ENCODE assay signal across 11 mouse cellular contexts in the genomic region with DNA sequence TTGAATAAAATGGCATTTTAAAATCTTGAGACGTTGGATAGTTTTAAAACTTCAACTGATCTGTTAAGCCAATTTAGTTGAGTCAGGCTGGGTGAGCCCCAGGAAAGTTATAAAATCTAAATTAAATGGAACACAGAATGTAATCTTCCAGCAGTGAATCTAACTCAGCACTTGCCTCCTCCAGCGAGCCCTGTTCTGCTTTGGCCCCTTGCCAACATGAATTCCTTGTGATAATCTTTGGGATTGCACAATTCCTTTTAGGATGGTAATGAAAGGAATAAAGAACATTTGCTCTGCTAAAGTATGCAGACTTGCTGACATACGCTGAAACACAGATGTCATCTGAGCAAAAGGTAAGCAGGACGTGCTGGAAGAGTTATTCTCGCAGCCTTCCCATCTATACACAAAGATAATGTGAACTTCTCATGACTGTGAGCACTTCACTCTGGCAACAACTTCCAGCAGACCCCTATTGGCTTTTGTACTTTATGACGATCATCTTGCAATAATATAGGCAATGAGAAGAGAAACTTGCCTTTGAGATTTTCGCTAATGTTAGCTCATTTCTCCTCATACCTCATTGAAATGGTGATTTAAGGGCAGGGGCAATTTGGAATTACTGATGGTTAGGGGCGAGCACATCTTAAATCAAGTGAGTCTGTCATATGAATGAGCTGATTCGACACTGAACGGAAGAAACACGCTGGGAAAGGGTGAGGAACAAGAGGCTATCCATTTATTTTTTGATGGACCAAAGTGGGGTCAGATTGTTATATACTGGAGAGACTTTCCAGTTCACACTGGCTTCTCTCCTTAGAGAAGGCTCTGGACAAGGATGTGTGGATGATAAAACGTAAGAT.
A peak's percentile ranks its signal among the peaks of the same experiment; 100 is the strongest.
DNase-seq lines count a peak whose midpoint lies in the region; ATAC-seq lines count a peak whose summit lies in the region.
"Had no signal": no experiment of that assay in that cellular context is flagged by ENCODE, and none has a peak within 500 bp of the region (broad histone marks: within the 10 kb centered on the region; RNA-seq: fewer than 3 reads in every experiment).

No protein-coding gene starts in this region.

- H3K27ac ChIP-seq in midbrain, embryonic 10.5 days (replicated peaks) = no peak overlapping the region
- no peak overlapping the region for H3K27ac ChIP-seq in hindbrain, embryonic 13.5 days
- H3K27ac ChIP-seq: liver, embryonic 12.5 days; neural tube, embryonic 13.5 days had no signal

- no peaks in the 10 kb centered on the region for H3K9me3 ChIP-seq in midbrain, embryonic 10.5 days (replicated peaks)
- no peaks in the 10 kb centered on the region for H3K9me3 ChIP-seq in hindbrain, embryonic 13.5 days
- H3K9me3 ChIP-seq: liver, embryonic 12.5 days; neural tube, embryonic 13.5 days had no signal

- H3K36me3 ChIP-seq in midbrain, embryonic 10.5 days = no peaks in the 10 kb centered on the region
- no peaks in the 10 kb centered on the region for H3K36me3 ChIP-seq in hindbrain, embryonic 13.5 days
- H3K36me3 ChIP-seq: liver, embryonic 12.5 days; neural tube, embryonic 13.5 days had no signal

- H3K27me3 ChIP-seq in midbrain, embryonic 10.5 days (ENCODE audit: low read depth, poor library complexity, severe bottlenecking) = no peaks in the 10 kb centered on the region
- H3K27me3 ChIP-seq in hindbrain, embryonic 13.5 days = no peaks in the 10 kb centered on the region
- H3K27me3 ChIP-seq: liver, embryonic 12.5 days; neural tube, embryonic 13.5 days had no signal

- WGBS in midbrain, embryonic 10.5 days = 89% methylated on average over 12 of the region's 12 CpGs
- WGBS in hindbrain, embryonic 13.5 days = 77% methylated on average over 12 of the region's 12 CpGs

- no peaks in the 10 kb centered on the region for H3K4me1 ChIP-seq in midbrain, embryonic 10.5 days
- no peaks in the 10 kb centered on the region for H3K4me1 ChIP-seq in hindbrain, embryonic 13.5 days (replicated peaks)
- H3K4me1 ChIP-seq: liver, embryonic 12.5 days had no signal

- ATAC-seq in hindbrain, embryonic 13.5 days (ENCODE audit: low FRiP score) = no peak
- ATAC-seq: liver, embryonic 12.5 days had no signal

- no peak overlapping the region for H3K4me3 ChIP-seq in midbrain, embryonic 10.5 days
- no peak overlapping the region for H3K4me3 ChIP-seq in hindbrain, embryonic 13.5 days
- H3K4me3 ChIP-seq: erythroblast, embryonic 14.5 days; liver, embryonic 12.5 days; neural tube, embryonic 13.5 days had no signal

- H3K4me2 ChIP-seq in hindbrain, embryonic 13.5 days = no peak overlapping the region
- H3K4me2 ChIP-seq: liver, embryonic 12.5 days; neural tube, embryonic 13.5 days had no signal

- peak; percentile 3 to 5 for DNase-seq in heart, postnatal 36 days
- no peak for DNase-seq in heart, postnatal 25 days (ENCODE audit: low spot score)
- DNase-seq in ovary, adult 18-20 months (ENCODE audit: low spot score) = peak; percentile 22
- no peak for DNase-seq in ovary, postnatal 10 days (ENCODE audit: low spot score)
- peak; percentile 30 for DNase-seq in heart, postnatal 4 days
- DNase-seq in lung, postnatal 10 days = peak; percentile 49
- no peak for DNase-seq in midbrain, embryonic 10.5 days (ENCODE audit: low spot score)

- intact Hi-C loops in heart, postnatal 36 days (cut with DNase I) = no loop called here
- intact Hi-C loops in heart, postnatal 25 days (cut with DNase I) = no loop called here

- H3K9ac ChIP-seq in hindbrain, embryonic 13.5 days = no peak overlapping the region
- H3K9ac ChIP-seq: liver, embryonic 12.5 days; neural tube, embryonic 13.5 days had no signal

Comparison
In these comparisons a context has a peak if more than half of its experiments do, and no peak if none do; other contexts are left out.
1. DNase-seq: peak in heart, postnatal 36 days (2 of 2), ovary, adult 18-20 months (single experiment), heart, postnatal 4 days (single experiment) and lung, postnatal 10 days (single experiment); none in heart, postnatal 25 days (single experiment), ovary, postnatal 10 days (single experiment) and midbrain, embryonic 10.5 days (single experiment).